Mouse (Mus musculus): ENCODE measurements around the gene Mrpl58.

DNA sequence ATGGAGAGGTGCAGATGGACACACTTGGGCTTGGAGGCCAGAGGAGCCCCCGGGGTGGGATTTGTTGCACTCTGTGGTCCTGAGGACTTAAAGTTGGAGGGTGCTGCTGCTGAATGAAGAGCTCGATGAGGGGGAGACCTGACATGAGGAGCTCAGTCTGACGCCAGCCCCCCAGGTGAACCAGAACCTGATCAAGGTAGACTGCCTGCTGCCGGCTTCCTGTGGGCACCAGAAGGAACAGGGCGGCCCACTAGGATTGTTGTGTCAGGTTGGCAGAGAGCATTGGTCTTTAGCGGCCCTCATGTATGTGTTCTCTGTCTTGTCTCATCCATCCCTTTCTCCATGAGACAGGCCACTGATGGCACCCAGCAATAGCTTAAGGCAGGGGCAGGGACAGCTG lies 2.2 kb downstream of the Mrpl58 start:
- TF ChIP-seq CTCF (IDR thresholded peaks at IDR 0.05) = no peak
- TF ChIP-seq EP300 (IDR thresholded peaks at IDR 0.05) = no peak
